31 mouse cellular contexts compared by ENCODE assay signal in genomic region chr9:21671753-21672152, GRCm38 (mm10).
"Had no signal": no experiment of that assay in that cellular context is flagged by ENCODE, and none has a peak within 500 bp of the region (broad histone marks: within the 10 kb centered on the region; RNA-seq: fewer than 3 reads in every experiment).

No protein-coding gene starts in this region.

- DNase-seq: left cerebral cortex, postnatal 4 days; liver; liver, embryonic 13.5 days; lung, adult 18-20 months; lung, adult 2 months; lung, embryonic 14.5 days; lung, postnatal 10 days; lung, postnatal 14 days; lung, postnatal 36 days; lung, postnatal 4 days; midbrain, embryonic 14.5 days had no signal

- H3K27ac ChIP-seq: limb, embryonic 10.5 days; limb, embryonic 12.5 days; limb, embryonic 13.5 days; limb, embryonic 15.5 days; liver, embryonic 12.5 days; liver, embryonic 13.5 days; liver, embryonic 14.5 days; liver, embryonic 15.5 days; lung, embryonic 15.5 days; macrophage; midbrain, embryonic 10.5 days; midbrain, embryonic 12.5 days; midbrain, embryonic 13.5 days; midbrain, embryonic 15.5 days; neural tube, embryonic 12.5 days had no signal

- H3K4me1 ChIP-seq: limb, embryonic 10.5 days; limb, embryonic 12.5 days; limb, embryonic 13.5 days; limb, embryonic 15.5 days; liver, embryonic 12.5 days; liver, embryonic 13.5 days; liver, embryonic 15.5 days; lung, embryonic 15.5 days; midbrain, embryonic 10.5 days; midbrain, embryonic 12.5 days; midbrain, embryonic 13.5 days; midbrain, embryonic 15.5 days; neural tube, embryonic 12.5 days had no signal

- H3K27me3 ChIP-seq: limb, embryonic 12.5 days; limb, embryonic 13.5 days; limb, embryonic 15.5 days; liver, embryonic 12.5 days; liver, embryonic 13.5 days; liver, embryonic 15.5 days; lung, embryonic 15.5 days; megakaryocyte, embryonic 14.5 days; midbrain, embryonic 12.5 days; midbrain, embryonic 13.5 days; midbrain, embryonic 15.5 days; neural tube, embryonic 12.5 days had no signal

- H3K4me2 ChIP-seq: limb, embryonic 12.5 days; limb, embryonic 13.5 days; limb, embryonic 15.5 days; liver, embryonic 11.5 days; liver, embryonic 12.5 days; liver, embryonic 13.5 days; liver, embryonic 15.5 days; lung, embryonic 14.5 days; lung, embryonic 15.5 days; midbrain, embryonic 11.5 days; midbrain, embryonic 12.5 days; midbrain, embryonic 13.5 days; midbrain, embryonic 15.5 days; neural tube, embryonic 12.5 days had no signal

- H3K9ac ChIP-seq: limb, embryonic 12.5 days; limb, embryonic 13.5 days; limb, embryonic 15.5 days; liver, embryonic 12.5 days; liver, embryonic 13.5 days; liver, embryonic 14.5 days; liver, embryonic 15.5 days; lung, embryonic 14.5 days; lung, embryonic 15.5 days; midbrain, embryonic 12.5 days; midbrain, embryonic 13.5 days; midbrain, embryonic 15.5 days; neural tube, embryonic 12.5 days had no signal

- ATAC-seq: liver, embryonic 12.5 days; lung, postnatal 0 days; midbrain, embryonic 13.5 days; midbrain, embryonic 15.5 days; midbrain, embryonic 16.5 days had no signal

- H3K4me3 ChIP-seq: limb, embryonic 10.5 days; limb, embryonic 12.5 days; limb, embryonic 13.5 days; limb, embryonic 15.5 days; liver, embryonic 12.5 days; liver, embryonic 13.5 days; liver, embryonic 15.5 days; lung, embryonic 15.5 days; megakaryocyte, embryonic 14.5 days; midbrain, embryonic 10.5 days; midbrain, embryonic 12.5 days; midbrain, embryonic 13.5 days; midbrain, embryonic 15.5 days; myocyte; neural tube, embryonic 12.5 days had no signal

- H3K9me3 ChIP-seq: limb, embryonic 10.5 days; limb, embryonic 12.5 days; limb, embryonic 13.5 days; limb, embryonic 15.5 days; liver, embryonic 12.5 days; liver, embryonic 13.5 days; liver, embryonic 15.5 days; lung, embryonic 15.5 days; megakaryocyte, embryonic 14.5 days; midbrain, embryonic 10.5 days; midbrain, embryonic 12.5 days; midbrain, embryonic 13.5 days; midbrain, embryonic 15.5 days; neural tube, embryonic 12.5 days had no signal
